Comparison of ENCODE assay signal across 8 mouse cellular contexts in the genomic region with DNA sequence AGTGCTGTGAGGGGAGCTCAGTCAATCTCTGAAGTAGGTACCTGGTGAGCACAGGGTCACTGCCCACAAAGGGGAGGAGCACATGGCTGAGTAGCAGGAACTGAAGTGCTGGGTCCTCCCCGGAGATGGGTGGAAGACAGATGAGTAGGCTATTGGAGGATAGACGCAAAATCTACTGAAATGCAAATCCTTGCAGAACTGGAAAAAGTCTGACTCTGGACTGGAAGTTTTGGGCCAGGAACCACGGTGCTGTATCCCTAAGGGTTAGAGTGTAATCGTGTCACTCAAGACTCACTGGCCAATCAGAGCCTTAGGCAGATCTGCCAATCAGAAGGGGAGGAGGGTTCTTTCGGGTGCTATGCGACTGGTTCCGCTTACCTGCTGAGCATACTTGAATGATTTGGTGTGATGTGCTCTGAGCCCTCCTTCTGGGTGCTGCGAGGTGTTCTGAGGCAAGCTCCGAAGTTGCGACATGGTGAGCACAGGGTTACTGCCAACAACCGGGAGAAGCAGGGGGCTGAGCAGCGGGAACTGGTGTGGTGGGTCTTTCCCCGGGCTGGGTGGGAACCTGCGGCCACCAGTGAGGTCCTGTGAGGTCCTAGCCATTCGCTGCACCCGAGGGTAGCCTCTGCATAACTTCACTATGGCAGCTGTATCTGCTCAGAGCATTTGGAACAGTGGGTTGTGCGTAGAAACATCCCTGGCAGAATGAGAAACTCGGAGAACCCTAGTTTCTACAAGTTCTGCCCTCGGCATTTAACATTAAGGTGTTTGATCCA.
DNase-seq lines count a peak whose midpoint lies in the region; ATAC-seq lines count a peak whose summit lies in the region.

No protein-coding gene starts in this region.

- peak; percentile 53 to 86 for DNase-seq in adrenal gland, adult (ENCODE audit: inconsistent age in 2 of 2, low spot score in 1 of 2)
- DNase-seq in cerebellum, postnatal 25 days, result peak; percentile 74 to 78
- peak; percentile 51 to 62 for DNase-seq in frontal cortex, postnatal 10 days (ENCODE audit: low spot score in 2 of 2)
- DNase-seq in left cerebral cortex, adult 8-10 months (ENCODE audit: low spot score in 2 of 2), result peak; percentile 56 to 67
- DNase-seq in right cerebral cortex, adult 2 months (ENCODE audit: low spot score in 2 of 2), result peak; percentile 69 to 76
- peak; percentile 28 to 59 for DNase-seq in urinary bladder, postnatal 4 days (ENCODE audit: low spot score in 2 of 2)

- WGBS in macrophage (ENCODE audit: missing documents), result 6% methylated on average over 19 of the region's 19 CpGs

- peak overlapping the region; percentile 32 for H3K4me3 ChIP-seq in macrophage (ENCODE audit: inconsistent target)

- no peaks in the 10 kb centered on the region for H3K36me3 ChIP-seq in macrophage (ENCODE audit: inconsistent target)

- H3K27ac ChIP-seq in macrophage, result no peak overlapping the region

- peak; percentile 95 for ATAC-seq in inflammation-experienced regulatory T-cells, adult 6 months

- H3K79me2 ChIP-seq in macrophage (ENCODE audit: inconsistent target), result no peaks in the 10 kb centered on the region
